Mouse (Mus musculus) cerebellum, postnatal 10 days (tissue): Measurements from ENCODE around the gene Cd300ld.
"Not testable (repeated sequence)": the region's sequence is repeated elsewhere in the genome, so short reads cannot be mapped to it uniquely, and the experiment has no call there.

Source experiments
- DNase-seq, 2 experiments: peaks; one replicate each; pipeline ENCODE4 v3.0.0; 2021; ENCODE audit warnings: mixed read lengths in 2 of 2

Gene Cd300ld

DNA sequence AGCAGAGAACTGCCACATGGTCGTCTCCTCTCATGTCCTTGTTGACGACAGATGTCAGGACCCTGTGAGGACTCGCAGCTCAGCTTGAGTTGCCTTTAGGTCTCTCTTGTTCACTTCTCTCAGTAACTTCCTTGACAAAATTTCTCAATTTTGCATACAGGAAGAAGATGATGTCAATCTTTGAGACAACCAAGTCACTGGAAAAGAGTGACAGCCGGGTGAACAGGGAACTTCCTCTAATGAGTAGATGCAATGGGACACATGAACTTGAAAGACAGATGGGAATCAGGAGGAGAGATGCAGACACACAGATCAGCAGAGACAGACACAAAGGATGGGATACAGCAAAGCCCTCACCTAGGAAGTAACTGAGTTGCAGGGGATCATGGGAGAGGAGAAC, at the start of gene Cd300ld:
TSS of gene Cd300ld (minus strand) at position 130 of the 400 bp plus-strand sequence.
- DNase-seq, result no peak

DNA sequence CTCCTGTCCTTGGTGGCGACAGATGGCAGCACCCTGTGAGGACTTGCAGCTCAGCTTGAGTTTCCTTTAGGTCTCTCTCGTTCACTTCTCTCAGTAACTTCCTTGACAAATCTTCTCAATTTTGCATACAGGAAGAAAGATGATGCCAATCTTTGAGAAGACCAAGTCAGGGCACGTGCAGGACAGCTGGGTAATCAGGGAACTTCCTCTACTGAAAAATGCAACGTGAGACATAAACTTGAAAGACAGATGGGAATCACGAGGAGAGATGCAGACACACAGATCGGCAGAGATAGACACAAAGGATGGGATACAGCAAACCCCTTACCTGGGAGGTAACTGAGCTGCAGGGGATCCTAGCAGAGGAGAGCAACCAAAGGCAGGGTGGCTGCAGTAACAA, 47.9 kb upstream of the Cd300ld start, which contains the start of gene Cd300ld5:
TSS of gene Cd300ld5 (minus strand) at position 101 of the 400 bp plus-strand sequence.
- not testable (repeated sequence) for DNase-seq

GRCm38 (mm10) chr11:115026912-115027311, 37.2 kb upstream of the Cd300ld start, which contains the start of gene Cd300ld4:
Cd300ld4 (minus strand) TSS chr11:115027012.
- not testable (repeated sequence) for DNase-seq

- not testable (repeated sequence) for DNase-seq
Observed at GRCm38 (mm10) chr11:115016093-115016492, 26.4 kb upstream of the Cd300ld start, which contains the start of gene Cd300ld2. Cd300ld2 (minus strand) TSS chr11:115016193.

DNA sequence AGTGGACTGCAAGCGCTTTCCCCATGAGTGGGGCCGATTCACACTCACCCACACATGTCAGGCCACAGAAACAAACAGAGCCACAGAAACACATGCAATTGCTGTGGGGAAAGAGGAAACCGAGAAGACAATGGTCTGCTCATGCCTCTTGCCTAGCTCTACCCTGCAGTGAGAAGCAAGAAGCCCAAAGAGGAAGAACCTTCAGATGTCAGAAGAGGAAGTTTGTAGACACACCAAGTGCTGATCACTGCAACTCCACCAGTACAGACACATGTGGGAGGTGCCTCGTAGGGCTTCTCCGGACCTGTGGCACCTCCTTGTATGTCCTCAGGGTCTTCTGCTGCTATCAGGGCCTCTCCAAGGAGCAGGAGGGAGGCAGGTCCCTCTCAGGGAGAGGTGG, 14.3 kb upstream of the Cd300ld start:
- DNase-seq, result no peak

- DNase-seq, result peak; percentile 16 to 24
Observed at GRCm38 (mm10) chr11:115001474-115002040, 11.8 kb upstream of the Cd300ld start, which contains the start of gene Cd300c2. Cd300c2 (minus strand) TSS chr11:115001880.

- DNase-seq, result no peak
Observed at GRCm38 (mm10) chr11:114981866-114982265, 7.9 kb downstream of the Cd300ld start.

- peak; percentile 65 to 68 for DNase-seq
Observed at GRCm38 (mm10) chr11:114972726-114973125, 17.0 kb downstream of the Cd300ld start.

DNA sequence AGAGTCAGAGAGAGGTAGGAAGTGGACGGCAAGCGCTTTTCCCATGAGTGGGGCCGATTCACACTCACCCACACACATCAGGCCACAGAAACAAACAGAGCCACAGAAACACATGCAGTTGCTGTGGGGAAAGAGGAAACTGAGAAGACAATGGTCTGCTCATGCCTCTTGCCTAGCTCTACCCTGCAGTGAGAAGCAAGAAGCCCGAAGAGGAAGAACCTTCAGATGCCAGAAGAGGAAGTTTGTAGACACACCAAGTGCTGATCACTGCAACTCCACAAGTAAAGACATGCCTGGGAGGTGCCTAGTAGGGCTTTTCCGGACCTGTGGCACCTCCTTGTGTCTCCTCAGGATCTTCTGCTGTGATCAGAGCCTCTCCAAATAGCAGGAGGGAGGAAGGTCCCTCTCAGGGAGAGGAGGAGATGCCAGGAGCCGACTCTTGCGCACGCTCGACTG, 20.9 kb downstream of the Cd300ld start, which contains the start of gene Cd300c:
TSS of gene Cd300c (minus strand) at position 406 of the 456 bp plus-strand sequence.
- no peak for DNase-seq

GRCm38 (mm10) chr11:114965182-114965828, 24.4 kb downstream of the Cd300ld start:
- DNase-seq, result no peak

DNA sequence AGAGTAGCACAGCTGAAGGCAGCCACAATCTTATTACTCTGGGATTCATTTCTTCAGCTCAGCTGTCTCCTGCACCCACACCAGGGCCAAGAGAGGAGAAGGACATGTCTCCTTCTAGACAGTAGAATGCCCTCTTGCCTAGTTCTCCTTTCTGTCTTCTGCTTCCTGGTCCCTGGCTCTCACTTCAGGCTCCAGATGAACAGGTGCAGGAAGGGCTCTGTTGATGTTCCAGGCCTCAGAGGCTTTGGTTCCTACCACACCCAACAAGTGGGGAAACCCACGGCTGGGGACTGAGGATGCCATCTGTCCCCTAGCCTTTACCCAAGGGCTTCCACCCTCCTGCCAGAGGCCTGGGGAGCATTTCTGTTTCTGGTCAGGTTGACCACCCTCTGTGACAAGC, 29.4 kb downstream of the Cd300ld start:
- DNase-seq, result peak in 1 of 2 experiments; percentile 18

DNA sequence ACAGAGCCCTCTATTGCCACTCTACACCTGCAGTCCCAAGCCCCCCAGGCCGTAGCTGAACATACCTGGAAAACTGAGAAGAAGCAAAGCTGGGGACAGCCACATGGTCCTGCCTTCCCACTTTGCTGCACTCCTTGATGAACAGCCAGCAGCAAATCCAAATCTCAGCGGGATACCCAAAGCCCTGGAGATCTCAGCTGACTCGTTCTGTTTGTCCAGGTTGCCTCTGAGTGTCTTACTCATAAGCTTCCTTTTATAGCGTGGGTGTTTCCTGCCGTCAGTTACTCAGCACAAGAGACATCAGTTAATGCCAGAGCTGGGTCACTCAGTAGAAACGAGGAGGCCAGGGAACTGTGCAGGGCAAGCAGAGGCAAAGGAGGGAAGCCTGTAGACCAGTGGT, 55.6 kb downstream of the Cd300ld start, which contains the start of gene Cd300lb:
TSS of gene Cd300lb (minus strand) at position 243 of the 400 bp plus-strand sequence.
- no peak for DNase-seq

DNA sequence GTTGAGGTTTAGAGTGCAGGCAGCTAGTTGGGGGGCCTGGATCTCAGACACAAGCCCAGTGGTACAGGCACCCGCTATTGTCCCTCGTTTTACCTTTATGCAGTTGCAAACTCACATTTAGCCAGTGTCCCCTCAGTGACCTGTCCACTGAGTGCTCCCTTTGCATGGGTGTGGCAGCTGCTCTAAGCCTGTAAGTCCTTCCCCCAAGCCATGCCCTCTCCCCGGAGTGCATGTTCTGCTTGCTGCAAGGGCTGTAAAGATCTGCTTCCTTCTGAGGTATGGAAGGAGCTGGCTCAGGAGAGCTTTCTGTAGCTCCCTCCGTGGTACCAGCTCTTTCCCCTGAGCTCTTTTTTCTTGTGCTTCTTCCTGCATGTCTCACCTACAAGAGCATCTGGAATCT, 56.1 kb downstream of the Cd300ld start:
- no peak for DNase-seq
